Mouse (Mus musculus): ENCODE data around the gene Usp2. TPM values are rescaled to one million over a fixed set of nuclear protein-coding genes. Genes with fewer than 3 reads are reported as not detected.

Gene Usp2
- polyA plus RNA-seq, 1 experiment: not detected

- Histone ChIP-seq H3K9me3 (ENCODE audit: control insufficient read depth, low read length) (peaks cover 2% of the 10 kb centered on the region; the same call in 1 of the 2 replicates), H3K4me1 (ENCODE audit: control insufficient read depth) (no peaks in the 10 kb centered on the region), H3K27me3 (ENCODE audit: control insufficient read depth) (no peaks in the 10 kb centered on the region), H3K4me3 (replicated peaks) (no peak overlapping the region), H3K36me3 (ENCODE audit: control insufficient read depth) (no peaks in the 10 kb centered on the region)
- TF ChIP-seq GATA1 (IDR thresholded peaks at IDR 0.05; ENCODE audit: low read length) (no peak), TAL1 (IDR thresholded peaks at IDR 0.05; ENCODE audit: low read length) (no peak)
These were observed 33.5 kb upstream of the Usp2 start for GRCm38 (mm10) chr9:44033317-44033716.

DNA sequence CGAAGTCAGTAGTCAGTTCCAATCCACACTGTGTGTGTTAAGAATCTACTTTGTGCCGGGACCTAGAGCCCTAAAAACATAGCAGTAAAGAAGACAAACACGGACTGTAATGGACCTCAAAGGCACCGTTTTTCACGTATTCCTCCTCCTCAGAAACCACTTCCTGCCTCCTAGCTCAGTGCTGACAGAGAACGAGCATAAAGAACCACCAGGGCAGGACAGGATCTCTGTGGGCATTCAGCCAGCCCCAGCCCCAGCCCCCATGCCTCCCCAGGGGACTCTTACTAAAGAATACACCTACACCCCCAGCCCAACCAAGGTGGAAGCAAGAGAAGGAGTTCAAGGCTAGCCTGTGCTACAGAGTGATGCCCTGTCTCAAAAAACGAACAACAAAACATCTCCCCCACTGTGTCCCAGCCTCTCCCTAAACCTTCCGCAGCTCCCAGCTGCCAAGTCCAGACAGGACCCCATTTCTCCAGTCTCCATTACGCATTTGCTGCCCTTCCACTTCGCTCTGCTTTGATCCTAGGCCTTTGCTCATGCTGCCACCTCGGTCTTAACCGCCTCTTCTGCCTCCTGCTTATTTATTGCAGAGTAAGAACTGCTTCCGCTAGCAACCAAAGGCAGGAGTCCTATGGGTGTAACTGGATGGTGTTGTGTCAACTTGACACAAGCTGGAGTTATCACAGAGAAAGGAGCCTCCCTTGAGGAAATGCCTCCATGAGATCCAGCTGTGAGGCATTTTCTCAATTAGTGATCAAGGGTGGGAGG, 32.7 kb upstream of the Usp2 start:
- Histone ChIP-seq H3K36me3 (ENCODE audit: control insufficient read depth) (no peaks in the 10 kb centered on the region), H3K9me3 (ENCODE audit: control insufficient read depth, low read length) (peaks cover 2% of the 10 kb centered on the region; the same call in 1 of the 2 replicates), H3K4me1 (ENCODE audit: control insufficient read depth) (no peaks in the 10 kb centered on the region), H3K27me3 (ENCODE audit: control insufficient read depth) (no peaks in the 10 kb centered on the region), H3K4me3 (replicated peaks) (no peak overlapping the region)
- TF ChIP-seq TAL1 (IDR thresholded peaks at IDR 0.05; ENCODE audit: low read length): no peak
- no peak for TF ChIP-seq GATA1 (IDR thresholded peaks at IDR 0.05; ENCODE audit: low read length)

DNA sequence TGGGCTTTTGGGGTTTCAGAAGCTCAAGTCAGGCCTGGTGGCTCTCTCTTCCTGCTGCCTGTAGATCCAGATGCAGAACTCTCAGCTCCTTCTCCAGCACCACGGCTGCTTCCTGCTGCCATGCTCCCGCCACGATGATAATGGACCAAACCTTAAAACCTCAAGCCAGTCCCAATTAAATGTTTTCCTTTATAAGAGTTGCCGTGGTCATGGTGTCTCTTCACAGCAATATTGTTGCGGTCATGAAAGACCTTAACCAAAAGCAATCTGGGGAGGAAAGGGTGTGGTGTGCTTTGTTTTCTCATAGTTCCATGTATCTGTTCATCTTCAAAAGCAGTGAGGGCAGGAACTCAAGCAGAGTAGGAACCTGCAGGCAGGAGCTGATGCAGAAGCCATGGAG, 29.7 kb upstream of the Usp2 start:
- no peak for TF ChIP-seq GATA1 (IDR thresholded peaks at IDR 0.05; ENCODE audit: low read length)
- TF ChIP-seq TAL1 (IDR thresholded peaks at IDR 0.05; ENCODE audit: low read length): no peak

GRCm38 (mm10) chr9:44041511-44042395, 25.1 kb upstream of the Usp2 start:
- H3K27me3 ChIP-seq (ENCODE audit: control insufficient read depth): peaks cover 47% of the 10 kb centered on the region
- no peaks in the 10 kb centered on the region for H3K9me3 ChIP-seq (ENCODE audit: control insufficient read depth, low read length)
- H3K4me1 ChIP-seq (ENCODE audit: control insufficient read depth): no peaks in the 10 kb centered on the region
- no peaks in the 10 kb centered on the region for H3K36me3 ChIP-seq (ENCODE audit: control insufficient read depth)
- H3K4me3 ChIP-seq (replicated peaks): no peak overlapping the region
- TF ChIP-seq GATA1 (IDR thresholded peaks at IDR 0.05; ENCODE audit: low read length): no peak
- TF ChIP-seq TAL1 (IDR thresholded peaks at IDR 0.05; ENCODE audit: low read length): no peak

More for the DNA sequence above, 29.7 kb upstream of the Usp2 start:
- no peaks in the 10 kb centered on the region for H3K4me1 ChIP-seq (ENCODE audit: control insufficient read depth)
- H3K4me3 ChIP-seq (replicated peaks): no peak overlapping the region
- H3K36me3 ChIP-seq (ENCODE audit: control insufficient read depth): no peaks in the 10 kb centered on the region
- H3K9me3 ChIP-seq (ENCODE audit: control insufficient read depth, low read length): no peaks in the 10 kb centered on the region
- peaks cover 2% of the 10 kb centered on the region for H3K27me3 ChIP-seq (ENCODE audit: control insufficient read depth)

DNA sequence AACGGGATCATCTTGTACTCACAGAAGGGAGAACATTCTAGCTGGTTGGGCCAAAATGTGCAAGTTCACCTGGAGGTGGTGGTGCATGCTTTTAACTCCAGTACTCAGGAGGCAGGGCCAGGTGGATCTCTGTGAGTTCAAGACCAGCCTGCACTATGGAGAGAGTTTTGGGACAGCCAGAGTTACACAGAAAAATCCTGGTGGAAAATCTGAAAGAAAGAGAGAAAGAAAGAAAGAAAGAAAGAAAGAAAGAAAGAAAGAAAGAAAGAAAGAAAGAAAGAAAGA, 24.5 kb upstream of the Usp2 start:
- no peaks in the 10 kb centered on the region for H3K9me3 ChIP-seq (ENCODE audit: control insufficient read depth, low read length)
- no peaks in the 10 kb centered on the region for H3K36me3 ChIP-seq (ENCODE audit: control insufficient read depth)
- no peaks in the 10 kb centered on the region for H3K4me1 ChIP-seq (ENCODE audit: control insufficient read depth)
- TF ChIP-seq TAL1 (IDR thresholded peaks at IDR 0.05; ENCODE audit: low read length) (no peak), GATA1 (IDR thresholded peaks at IDR 0.05; ENCODE audit: low read length) (no peak)
- H3K4me3 ChIP-seq (replicated peaks): no peak overlapping the region
- peaks cover 53% of the 10 kb centered on the region for H3K27me3 ChIP-seq (ENCODE audit: control insufficient read depth)

DNA sequence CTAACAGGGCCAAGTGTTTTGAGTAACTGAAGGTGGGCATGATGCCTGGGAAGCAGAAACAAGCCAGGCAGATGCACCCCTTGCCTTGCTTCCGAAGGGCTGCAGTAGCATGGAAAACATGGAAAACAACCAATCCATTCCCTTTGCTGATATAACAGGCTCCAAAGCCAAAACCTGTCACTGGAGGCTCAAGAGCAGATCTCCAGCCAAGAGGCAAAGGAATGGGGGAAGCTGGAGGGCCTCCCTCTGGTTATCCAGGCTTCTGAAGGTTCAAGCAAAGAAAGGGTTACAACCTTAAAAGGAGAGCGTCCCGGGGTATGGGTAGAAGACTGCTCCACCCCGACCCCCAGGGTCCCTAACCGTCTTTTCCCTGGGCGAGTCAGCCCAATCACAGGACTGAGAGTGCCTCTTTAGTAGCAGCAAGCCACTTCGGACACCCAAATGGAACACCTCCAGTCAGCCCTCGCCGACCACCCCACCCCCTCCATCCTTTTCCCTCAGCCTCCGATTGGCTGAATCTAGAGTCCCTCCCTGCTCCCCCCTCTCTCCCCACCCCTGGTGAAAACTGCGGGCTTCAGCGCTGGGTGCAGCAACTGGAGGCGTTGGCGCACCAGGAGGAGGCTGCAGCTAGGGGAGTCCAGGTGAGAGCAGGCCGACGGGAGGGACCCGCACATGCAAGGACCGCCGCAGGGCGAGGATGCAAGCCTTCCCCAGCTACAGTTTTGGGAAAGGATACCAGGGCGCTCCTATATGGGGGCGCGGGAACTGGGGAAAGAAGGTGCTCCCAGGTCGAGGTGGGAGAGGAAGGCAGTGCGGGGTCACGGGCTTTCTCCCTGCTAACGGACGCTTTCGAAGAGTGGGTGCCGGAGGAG, 23.7 kb upstream of the Usp2 start, which contains the start of gene Thy1:
TSS of gene Thy1 (plus strand) at position 549 of the 872 bp plus-strand sequence.
- TF ChIP-seq GATA1 (IDR thresholded peaks at IDR 0.05; ENCODE audit: low read length) (no peak), TAL1 (IDR thresholded peaks at IDR 0.05; ENCODE audit: low read length) (no peak)
- Histone ChIP-seq H3K9me3 (ENCODE audit: control insufficient read depth, low read length) (no peaks in the 10 kb centered on the region), H3K4me3 (replicated peaks) (no peak within 1 kb of the TSS), H3K36me3 (ENCODE audit: control insufficient read depth) (no peaks in the 10 kb centered on the region), H3K4me1 (ENCODE audit: control insufficient read depth) (no peaks in the 10 kb centered on the region), H3K27me3 (ENCODE audit: control insufficient read depth) (peaks cover 56% of the 10 kb centered on the region)

DNA sequence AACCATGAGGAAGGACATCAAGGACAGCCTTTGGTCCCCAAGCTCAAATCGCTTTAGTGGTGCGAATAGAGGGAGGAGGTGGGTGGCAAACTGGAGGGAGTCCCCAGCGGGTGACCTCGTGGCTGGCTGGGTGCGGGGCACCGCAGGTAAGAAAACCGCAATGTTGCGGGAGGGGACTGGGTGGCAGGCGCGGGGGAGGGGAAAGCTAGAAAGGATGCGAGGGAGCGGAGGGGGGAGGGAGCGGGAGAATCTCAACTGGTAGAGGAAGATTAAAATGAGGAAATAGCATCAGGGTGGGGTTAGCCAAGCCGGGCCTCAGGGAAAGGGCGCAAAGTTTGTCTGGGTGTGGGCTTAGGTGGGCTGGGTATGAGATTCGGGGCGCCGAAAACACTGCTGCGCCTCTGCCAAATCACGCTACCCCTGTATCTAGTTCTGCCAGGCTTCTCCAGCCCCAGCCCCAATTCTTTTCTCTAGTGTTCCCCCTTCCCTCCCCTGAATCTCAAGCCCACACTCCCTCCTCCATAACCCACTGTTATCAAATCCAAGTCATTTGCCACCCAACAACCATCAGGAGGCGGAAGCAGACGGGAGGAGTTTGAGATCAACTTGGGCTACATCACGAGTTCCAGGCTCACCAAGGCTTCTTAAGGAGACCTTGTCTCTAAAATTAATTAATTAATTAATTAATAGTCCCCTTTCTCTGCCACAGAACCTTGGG, 23.0 kb upstream of the Usp2 start:
- H3K4me3 ChIP-seq (replicated peaks): no peak overlapping the region
- peaks cover 56% of the 10 kb centered on the region for H3K27me3 ChIP-seq (ENCODE audit: control insufficient read depth)

GRCm38 (mm10) chr9:44044426-44045157, 22.2 kb upstream of the Usp2 start:
- H3K9me3 ChIP-seq (ENCODE audit: control insufficient read depth, low read length): no peaks in the 10 kb centered on the region
- no peaks in the 10 kb centered on the region for H3K4me1 ChIP-seq (ENCODE audit: control insufficient read depth)
- H3K36me3 ChIP-seq (ENCODE audit: control insufficient read depth): no peaks in the 10 kb centered on the region
- peaks cover 56% of the 10 kb centered on the region for H3K27me3 ChIP-seq (ENCODE audit: control insufficient read depth)
- H3K4me3 ChIP-seq (replicated peaks): no peak overlapping the region
- TF ChIP-seq GATA1 (IDR thresholded peaks at IDR 0.05; ENCODE audit: low read length): no peak
- TF ChIP-seq TAL1 (IDR thresholded peaks at IDR 0.05; ENCODE audit: low read length): no peak

More for the DNA sequence above, 23.0 kb upstream of the Usp2 start:
- Histone ChIP-seq H3K4me1 (ENCODE audit: control insufficient read depth) (no peaks in the 10 kb centered on the region), H3K9me3 (ENCODE audit: control insufficient read depth, low read length) (no peaks in the 10 kb centered on the region), H3K36me3 (ENCODE audit: control insufficient read depth) (no peaks in the 10 kb centered on the region)
- TF ChIP-seq TAL1 (IDR thresholded peaks at IDR 0.05; ENCODE audit: low read length): no peak
- TF ChIP-seq GATA1 (IDR thresholded peaks at IDR 0.05; ENCODE audit: low read length): no peak

All from erythroblast, embryonic 14.5 days (primary cell).